Mouse (Mus musculus) bone marrow, adult 2 months (tissue): ENCODE results near the gene Colgalt1. TPM values are rescaled to one million over a fixed set of nuclear protein-coding genes. Genes with fewer than 3 reads are reported as not detected.

Experiments
- H3K27ac ChIP-seq: fragments of 200-500 bp; 2 replicates; pipeline ENCODE4 v1.5.1; 2012; ENCODE audit warnings: low read depth, mild to moderate bottlenecking, control low read depth, inconsistent platforms, low read length; ENCODE audit not compliant: control insufficient read depth, poor library complexity, insufficient read depth
- H3K4me1 ChIP-seq: fragments of 200-500 bp; 2 replicates; pipeline ENCODE4 v1.6.1; 2011; ENCODE audit warnings: low read length; ENCODE audit not compliant: control insufficient read depth, insufficient read depth
- H3K4me3 ChIP-seq: fragments of 200-500 bp; replicated peaks from 2 replicates; pipeline ENCODE3; 2011; ENCODE audit warnings: mild to moderate bottlenecking, low read depth, low read length, control low read depth; ENCODE audit not compliant: control insufficient read depth
- CTCF ChIP-seq: fragments of 200-500 bp; IDR thresholded peaks from 2 replicates; pipeline ENCODE4 v1.5.1; 2011; ENCODE audit warnings: low read length, control low read depth; ENCODE audit not compliant: control insufficient read depth, insufficient read depth
- POLR2A ChIP-seq: fragments of 200-500 bp; IDR thresholded peaks from 2 replicates; pipeline ENCODE4 v1.6.1; 2011; ENCODE audit warnings: low read depth, mild to moderate bottlenecking, control low read depth, low read length, borderline replicate concordance; ENCODE audit not compliant: control insufficient read depth
- WGBS: fragments of 180-500 bp; shearing (Covaris S2); methylation state at CpG from one replicate; pipeline ENCODE4 v1.1.7; 2018; 5-methylcytosine and 5-hydroxymethylcytosine counted together
- polyA plus RNA-seq: library from polyadenylated mRNA; stranded (reverse); fragments of >200 nt; gene quantifications from 2 replicates; pipeline ENCODE4 v1.2.4, GENCODE M21; 2011; ENCODE audit warnings: low replicate concordance; ENCODE audit not compliant: missing spikeins, insufficient read depth, insufficient read length

Gene Colgalt1
- polyA plus RNA-seq, 1 experiment: 53.0 TPM

GRCm38 (mm10) chr8:71579009-71579408 lies 31.8 kb upstream of the Colgalt1 start:
- no peak overlapping the region for H3K27ac ChIP-seq
- TF ChIP-seq CTCF: no peak
- no peak for TF ChIP-seq POLR2A
- no peak overlapping the region for H3K4me3 ChIP-seq
- no peaks in the 10 kb centered on the region for H3K4me1 ChIP-seq
- WGBS: 75% methylated on average over 1 of the region's 1 CpGs

GRCm38 (mm10) chr8:71579476-71579875 lies 31.3 kb upstream of the Colgalt1 start:
- H3K4me1 ChIP-seq: no peaks in the 10 kb centered on the region
- H3K27ac ChIP-seq: no peak overlapping the region
- no peak overlapping the region for H3K4me3 ChIP-seq
- no peak for TF ChIP-seq POLR2A
- no peak for TF ChIP-seq CTCF
- 84% methylated on average over 14 of the region's 14 CpGs for WGBS

- Histone ChIP-seq H3K27ac (no peak overlapping the region), H3K4me3 (no peak overlapping the region), H3K4me1 (no peaks in the 10 kb centered on the region)
- 85% methylated on average over 9 of the region's 9 CpGs for WGBS
- no peak for TF ChIP-seq POLR2A
- TF ChIP-seq CTCF: no peak
Observed at GRCm38 (mm10) chr8:71580201-71580600, 30.6 kb upstream of the Colgalt1 start.

GRCm38 (mm10) chr8:71586891-71587290 lies 23.9 kb upstream of the Colgalt1 start:
- peaks cover 8% of the 10 kb centered on the region for H3K4me1 ChIP-seq
- TF ChIP-seq POLR2A (no peak), CTCF (peak; percentile 61; the same call in 1 of the 2 replicates)
- H3K4me3 ChIP-seq: no peak overlapping the region
- WGBS: 43% methylated on average over 2 of the region's 2 CpGs
- H3K27ac ChIP-seq: no peak overlapping the region

- H3K4me1 ChIP-seq: peaks cover 10% of the 10 kb centered on the region
- H3K4me3 ChIP-seq: no peak overlapping the region
- TF ChIP-seq CTCF (no peak), POLR2A (no peak)
- 83% methylated on average over 3 of the region's 3 CpGs for WGBS
- H3K27ac ChIP-seq: no peak overlapping the region
Observed at GRCm38 (mm10) chr8:71588762-71589161, 22.0 kb upstream of the Colgalt1 start.

- 14% methylated on average over 5 of the region's 5 CpGs for WGBS
- H3K4me3 ChIP-seq: peak overlapping the region; percentile 80
- H3K27ac ChIP-seq: peak overlapping the region; percentile 99
- peaks cover 16% of the 10 kb centered on the region for H3K4me1 ChIP-seq
- TF ChIP-seq CTCF (no peak), POLR2A (no peak)
Observed at GRCm38 (mm10) chr8:71591017-71591416, 19.8 kb upstream of the Colgalt1 start.

GRCm38 (mm10) chr8:71591471-71592373 lies 19.1 kb upstream of the Colgalt1 start, which contains the start of gene Pgls:
Pgls (plus strand) TSS chr8:71592176.
- Histone ChIP-seq H3K27ac (peak within 1 kb of the TSS; percentile 99), H3K4me3 (peak within 1 kb of the TSS; percentile 80), H3K4me1 (peaks cover 18% of the 10 kb centered on the region)
- WGBS: under 1% methylated on average over 71 of the region's 71 CpGs
- TF ChIP-seq CTCF: no peak
- peak; percentile 88; the same call in 1 of the 2 replicates for TF ChIP-seq POLR2A

- Histone ChIP-seq H3K27ac (peak overlapping the region; percentile 99), H3K4me3 (peak overlapping the region; percentile 80), H3K4me1 (peaks cover 18% of the 10 kb centered on the region)
- TF ChIP-seq POLR2A (no peak), CTCF (no peak; the same call in 1 of the 2 replicates)
- 3% methylated on average over 60 of the region's 60 CpGs for WGBS
Observed at GRCm38 (mm10) chr8:71592374-71593170, 18.2 kb upstream of the Colgalt1 start.
